Mouse (Mus musculus) embryonic facial prominence, embryonic 10.5 days (tissue): ENCODE measurements at regions not wholly inside any gene's neighbourhood (a gene's known extent, or its start where the extent isn't known, plus 50 kb on each side); places are given as distances from the start of the nearest gene placed in this dataset.

Experiments used
- DNase-seq: peaks from one replicate; pipeline ENCODE4 v3.0.0-alpha.2; 2017; ENCODE audit warnings: low spot score
- H3K27ac ChIP-seq: fragments of 300-500 bp; sonication (generic); replicated peaks from 2 replicates; pipeline ENCODE4 v1.5.1; 2016; ENCODE audit warnings: mild to moderate bottlenecking
- H3K27me3 ChIP-seq: fragments of 300-500 bp; sonication (generic); replicated peaks from 2 replicates; pipeline ENCODE4 v1.6.1; 2016; ENCODE audit warnings: low read depth, mild to moderate bottlenecking; ENCODE audit not compliant: poor library complexity, severe bottlenecking
- H3K36me3 ChIP-seq: fragments of 300-500 bp; sonication (generic); replicated peaks from 2 replicates; pipeline ENCODE4 v1.6.1; 2016; ENCODE audit warnings: mild to moderate bottlenecking, moderate library complexity
- H3K4me1 ChIP-seq: fragments of 300-500 bp; sonication (generic); 2 replicates; pipeline ENCODE4 v1.6.1; 2016
- H3K4me3 ChIP-seq: fragments of 300-500 bp; sonication (generic); 2 replicates; pipeline ENCODE4 v1.5.1; 2016; ENCODE audit warnings: mild to moderate bottlenecking, moderate library complexity
- H3K9me3 ChIP-seq: fragments of 300-500 bp; sonication (generic); 2 replicates; pipeline ENCODE4 v1.6.1; 2016; ENCODE audit warnings: mild to moderate bottlenecking
- WGBS: fragments of 180-500 bp; shearing (Covaris S2); methylation state at CpG from one replicate; pipeline ENCODE4 v1.1.7; 2016; 5-methylcytosine and 5-hydroxymethylcytosine counted together

DNA sequence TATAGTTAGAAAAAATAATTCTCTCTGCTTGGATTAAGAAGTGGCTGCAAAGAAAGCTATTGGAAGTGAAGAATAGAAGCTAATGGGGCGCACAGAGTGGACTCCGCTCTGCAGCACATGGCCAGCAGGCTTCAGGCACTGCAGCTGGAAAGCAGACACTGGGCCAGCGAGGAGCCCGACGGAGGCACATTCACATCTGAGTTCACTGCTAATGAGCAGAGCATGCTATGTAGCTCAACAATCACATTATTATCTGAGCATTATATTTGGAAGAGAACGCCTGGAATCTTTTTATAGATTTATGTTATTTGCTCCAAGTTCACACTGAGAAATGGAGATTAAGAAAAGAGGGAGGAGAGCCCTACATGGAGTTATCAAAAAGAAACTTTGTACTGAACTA, 752.8 kb downstream of the Adgrl2 start:
- H3K27me3 ChIP-seq, result no peaks in the 10 kb centered on the region
- WGBS, result 83% methylated on average over 6 of the region's 6 CpGs
- H3K4me1 ChIP-seq, result no peaks in the 10 kb centered on the region
- no peaks in the 10 kb centered on the region for H3K9me3 ChIP-seq
- H3K27ac ChIP-seq, result no peak overlapping the region
- H3K36me3 ChIP-seq, result no peaks in the 10 kb centered on the region
- H3K4me3 ChIP-seq, result no peak overlapping the region
- DNase-seq, result no peak

DNA sequence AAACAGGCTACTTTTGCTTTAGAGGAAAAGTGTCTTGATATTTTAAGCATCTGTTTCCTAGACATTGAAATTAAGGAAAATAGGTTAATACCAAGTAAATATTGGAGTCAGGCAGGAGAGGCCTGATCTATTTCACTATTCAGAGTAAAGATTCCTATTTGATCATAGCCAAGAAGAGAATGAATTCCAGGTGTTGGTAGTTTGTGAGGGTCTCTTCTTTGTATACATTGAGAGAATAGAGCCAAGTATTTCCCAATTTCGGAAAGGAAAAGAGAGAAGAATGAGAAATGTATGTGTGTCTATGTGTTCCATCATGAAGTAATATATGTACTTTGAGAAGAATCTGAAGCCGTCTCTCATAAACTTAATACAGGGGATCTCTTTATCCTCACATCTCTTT, 756.7 kb downstream of the Adgrl2 start:
- H3K4me3 ChIP-seq, result no peak overlapping the region
- DNase-seq, result no peak
- H3K27ac ChIP-seq, result no peak overlapping the region
- peaks cover 1% of the 10 kb centered on the region; the same call in 1 of the 2 replicates for H3K4me1 ChIP-seq
- no peaks in the 10 kb centered on the region for H3K9me3 ChIP-seq
- WGBS, result 89% methylated on average over 2 of the region's 2 CpGs
- H3K27me3 ChIP-seq, result no peaks in the 10 kb centered on the region
- H3K36me3 ChIP-seq, result no peaks in the 10 kb centered on the region

DNA sequence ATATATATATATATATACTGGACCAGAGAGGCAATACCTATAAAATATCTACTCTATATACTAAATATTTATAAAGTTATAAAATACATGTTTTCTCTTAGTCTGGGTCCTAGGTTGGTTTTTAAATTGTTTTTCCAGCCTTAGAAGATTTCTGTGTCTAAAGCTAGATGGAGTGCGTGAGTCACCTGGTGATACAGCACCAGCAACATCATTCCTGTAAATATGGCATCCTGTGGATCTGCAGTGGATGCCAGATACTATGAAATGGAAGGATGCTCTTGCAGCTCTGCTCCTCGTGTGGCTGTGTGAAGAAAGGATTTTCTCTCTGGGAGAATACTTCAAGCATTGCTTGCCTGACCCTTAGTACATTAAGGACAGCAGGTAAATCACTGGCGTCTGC, 761.2 kb downstream of the Adgrl2 start:
- no peaks in the 10 kb centered on the region for H3K36me3 ChIP-seq
- H3K27me3 ChIP-seq, result no peaks in the 10 kb centered on the region
- 77% methylated on average over 3 of the region's 3 CpGs for WGBS
- DNase-seq, result no peak
- H3K27ac ChIP-seq, result no peak overlapping the region
- H3K9me3 ChIP-seq, result no peaks in the 10 kb centered on the region
- H3K4me3 ChIP-seq, result no peak overlapping the region
- peaks cover 10% of the 10 kb centered on the region for H3K4me1 ChIP-seq

DNA sequence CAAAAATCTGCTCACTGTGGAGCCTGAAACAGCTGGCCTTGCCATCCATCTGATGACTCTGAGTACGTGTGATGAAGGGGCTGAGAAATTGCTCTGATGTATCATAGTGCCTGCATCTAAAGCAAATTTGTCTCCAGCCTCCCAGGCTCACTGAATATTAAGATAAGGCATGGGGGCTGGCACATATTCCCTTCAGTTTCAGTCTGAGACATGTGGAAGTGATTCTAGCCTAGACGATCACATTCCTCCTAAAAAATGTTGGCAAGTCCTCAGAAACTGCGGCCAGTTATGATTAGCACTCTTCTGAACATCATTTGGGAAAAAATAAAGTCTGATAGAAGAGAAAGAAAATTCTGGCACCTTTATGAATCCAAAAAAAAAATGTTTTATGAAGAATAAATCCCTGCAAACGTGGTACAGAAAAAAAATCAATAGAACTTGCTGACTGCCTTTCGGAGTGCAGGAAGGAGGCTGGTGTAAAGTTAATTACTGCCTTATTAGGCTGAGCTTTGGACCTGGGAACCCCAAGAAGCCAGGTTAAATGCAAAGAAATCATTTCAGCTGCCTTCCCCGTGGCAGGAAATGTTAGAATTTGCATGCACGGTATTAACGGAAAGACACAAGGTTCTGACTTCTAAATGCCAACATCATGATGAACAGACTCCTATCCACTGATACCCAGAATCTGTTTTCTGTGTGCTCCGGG, 762.2 kb downstream of the Adgrl2 start:
- 0 out of 2 replicates have a peak overlapping the region, but pooled peaks have one; percentile 8 for H3K27ac ChIP-seq
- no peaks in the 10 kb centered on the region for H3K27me3 ChIP-seq

DNA sequence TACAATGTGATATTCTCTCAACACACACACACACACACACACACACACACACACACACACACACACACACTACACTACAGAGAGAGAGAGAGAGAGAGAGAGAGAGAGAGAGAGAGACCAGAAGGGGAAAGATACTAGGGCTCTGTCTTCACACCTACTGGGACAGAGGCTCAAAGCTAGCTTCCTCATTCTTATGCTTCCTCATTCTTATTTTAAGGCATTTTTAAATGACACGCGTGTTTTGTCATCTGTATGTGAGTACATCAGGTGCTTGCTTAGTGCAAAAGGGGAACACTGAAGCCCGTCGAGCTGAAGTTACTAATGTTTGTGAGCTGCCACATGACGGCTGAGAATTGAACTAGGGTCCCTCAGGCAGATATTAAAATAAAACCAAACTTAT, 769.5 kb downstream of the Adgrl2 start:
- WGBS, result 96% methylated on average over 5 of the region's 5 CpGs
- no peaks in the 10 kb centered on the region for H3K4me1 ChIP-seq

More for the DNA sequence above, 762.2 kb downstream of the Adgrl2 start:
- H3K4me1 ChIP-seq, result peaks cover 10% of the 10 kb centered on the region
- DNase-seq, result no peak
- no peak overlapping the region for H3K4me3 ChIP-seq
- H3K36me3 ChIP-seq, result no peaks in the 10 kb centered on the region
- 50% methylated on average over 9 of the region's 9 CpGs for WGBS
- H3K9me3 ChIP-seq, result no peaks in the 10 kb centered on the region

DNA sequence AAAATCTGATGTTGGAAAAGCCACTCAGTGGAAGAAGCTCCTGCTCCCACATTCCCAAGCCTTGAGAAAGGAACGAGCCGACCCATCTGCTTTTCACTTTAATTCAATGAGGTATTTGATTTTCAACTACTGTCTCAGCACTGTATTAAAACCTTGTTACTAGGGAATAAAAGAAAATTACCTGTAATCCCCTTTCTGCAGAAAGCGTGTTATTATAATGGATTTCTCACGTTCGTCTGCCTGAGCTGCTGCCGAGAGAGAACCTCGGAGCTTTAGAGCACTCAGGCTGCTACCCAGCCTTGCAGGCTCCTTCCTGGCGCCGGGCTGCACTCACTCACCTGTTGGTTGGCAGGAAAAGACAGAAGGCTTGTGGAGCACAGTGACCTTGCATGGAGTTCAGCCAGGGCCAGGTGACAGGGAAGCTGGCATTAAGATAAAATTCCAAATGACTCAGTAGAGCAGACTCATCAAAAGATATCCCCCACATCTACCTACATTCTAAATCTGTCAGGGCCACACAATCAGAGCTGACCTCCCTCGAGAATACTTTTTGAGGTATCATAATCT, 770.2 kb downstream of the Adgrl2 start:
- Histone ChIP-seq H3K36me3 (no peaks in the 10 kb centered on the region), H3K9me3 (no peaks in the 10 kb centered on the region), H3K27ac (no peak overlapping the region), H3K4me3 (no peak overlapping the region), H3K4me1 (no peaks in the 10 kb centered on the region), H3K27me3 (no peaks in the 10 kb centered on the region)
- 76% methylated on average over 10 of the region's 10 CpGs for WGBS
- DNase-seq, result no peak

More for the DNA sequence above, 769.5 kb downstream of the Adgrl2 start:
- H3K27me3 ChIP-seq, result no peaks in the 10 kb centered on the region
- H3K27ac ChIP-seq, result no peak overlapping the region
- no peaks in the 10 kb centered on the region for H3K9me3 ChIP-seq
- no peak overlapping the region for H3K4me3 ChIP-seq
- no peak for DNase-seq
- no peaks in the 10 kb centered on the region for H3K36me3 ChIP-seq

DNA sequence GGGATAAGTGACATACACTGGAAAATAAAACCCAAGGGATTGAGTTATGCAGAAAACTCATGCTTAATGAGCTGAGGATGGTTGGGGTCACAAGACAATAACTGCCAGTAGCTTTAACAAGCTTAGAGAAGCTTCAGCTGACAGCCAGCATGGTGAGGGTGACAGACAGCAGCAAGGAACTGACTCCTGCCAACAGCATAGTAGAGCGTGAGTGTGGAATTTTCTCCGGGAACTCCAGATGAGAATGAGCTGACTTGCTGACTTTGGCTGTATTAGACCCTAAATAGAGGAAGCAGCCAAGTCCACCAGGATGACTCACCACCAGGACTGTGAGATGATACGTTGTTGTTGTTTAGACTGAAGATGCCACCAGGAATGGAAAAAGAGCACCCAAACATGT, 788.2 kb downstream of the Adgrl2 start:
- Histone ChIP-seq H3K4me3 (no peak overlapping the region), H3K27me3 (no peaks in the 10 kb centered on the region), H3K4me1 (no peaks in the 10 kb centered on the region), H3K9me3 (no peaks in the 10 kb centered on the region), H3K36me3 (no peaks in the 10 kb centered on the region), H3K27ac (no peak overlapping the region)
- 89% methylated on average over 3 of the region's 3 CpGs for WGBS
- no peak for DNase-seq

DNA sequence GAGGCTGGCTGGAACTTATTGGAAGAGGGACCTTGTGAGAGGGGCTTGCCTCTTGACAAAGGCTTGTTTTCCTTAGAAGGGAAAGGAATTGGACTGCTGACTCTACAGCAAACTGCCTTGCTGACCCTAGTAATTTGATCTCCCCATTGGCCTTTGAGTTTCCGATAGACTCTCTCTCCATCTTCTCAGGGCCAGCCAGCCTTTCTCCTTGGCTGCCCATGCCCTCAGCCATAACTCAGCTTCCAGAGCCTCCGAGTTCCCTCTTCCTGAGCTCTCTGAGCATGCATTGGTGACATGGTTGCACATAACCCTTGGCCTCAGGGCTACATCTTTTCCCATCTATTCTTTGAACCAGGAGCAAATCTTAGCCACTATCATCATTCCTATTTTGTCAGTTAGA, 803.7 kb downstream of the Adgrl2 start:
- H3K27me3 ChIP-seq, result no peaks in the 10 kb centered on the region
- H3K4me3 ChIP-seq, result no peak overlapping the region
- H3K27ac ChIP-seq, result no peak overlapping the region
- no peaks in the 10 kb centered on the region for H3K9me3 ChIP-seq
- DNase-seq, result no peak
- whole genome bisulfite sequencing, result 39% methylated on average over 2 of the region's 2 CpGs
- H3K36me3 ChIP-seq, result no peaks in the 10 kb centered on the region
- peaks cover 17% of the 10 kb centered on the region for H3K4me1 ChIP-seq

DNA sequence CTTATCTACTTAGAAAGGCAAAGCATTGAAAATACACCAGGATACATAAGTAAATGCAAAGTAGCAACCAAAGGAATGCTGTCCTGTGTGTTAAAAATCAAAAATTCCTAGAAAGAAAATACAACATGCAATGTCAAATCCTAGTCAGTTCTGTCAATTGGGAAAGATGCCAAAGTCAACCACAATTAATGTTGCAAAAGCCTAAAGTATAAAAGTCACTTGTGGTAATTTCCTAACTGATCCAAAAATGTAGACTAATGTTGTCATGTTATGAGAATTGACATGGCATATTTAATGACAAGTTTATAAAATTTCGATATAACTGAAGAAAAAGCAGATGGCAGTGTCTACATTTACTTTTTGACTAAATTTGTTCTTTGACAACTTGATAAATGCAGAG, 822.8 kb downstream of the Adgrl2 start:
- H3K4me1 ChIP-seq, result no peaks in the 10 kb centered on the region
- no peak for DNase-seq
- no peak overlapping the region for H3K27ac ChIP-seq
- H3K9me3 ChIP-seq, result 0 out of 2 replicates have a peak, but pooled peaks cover 5% of the 10 kb centered on the region
- no peaks in the 10 kb centered on the region for H3K27me3 ChIP-seq
- 77% methylated on average over 1 of the region's 1 CpGs for WGBS
- H3K36me3 ChIP-seq, result no peaks in the 10 kb centered on the region
- no peak overlapping the region for H3K4me3 ChIP-seq

DNA sequence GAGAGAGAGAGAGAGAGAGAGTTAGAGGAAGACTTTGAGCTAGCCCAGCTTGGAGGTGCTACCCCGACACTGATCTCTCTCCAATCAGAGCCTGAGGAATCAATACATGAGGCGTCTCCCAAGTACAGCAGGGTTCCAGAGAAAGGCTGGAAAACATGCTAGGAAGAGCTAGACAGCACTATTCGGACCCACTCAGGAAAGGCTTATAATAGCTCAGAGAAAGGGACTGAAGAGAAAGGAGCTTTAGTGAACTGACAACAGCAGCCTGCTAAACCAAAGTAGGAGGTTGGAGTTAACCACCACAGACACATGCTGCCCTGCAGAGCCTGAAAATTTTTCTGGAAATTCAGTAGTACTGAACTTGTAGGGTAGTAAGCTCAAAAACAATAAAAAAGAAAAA, 831.3 kb downstream of the Adgrl2 start:
- 59% methylated on average over 3 of the region's 3 CpGs for WGBS
- Histone ChIP-seq H3K4me3 (no peak overlapping the region), H3K9me3 (no peaks in the 10 kb centered on the region), H3K36me3 (no peaks in the 10 kb centered on the region), H3K27ac (no peak overlapping the region), H3K27me3 (no peaks in the 10 kb centered on the region), H3K4me1 (no peaks in the 10 kb centered on the region)
- no peak for DNase-seq

DNA sequence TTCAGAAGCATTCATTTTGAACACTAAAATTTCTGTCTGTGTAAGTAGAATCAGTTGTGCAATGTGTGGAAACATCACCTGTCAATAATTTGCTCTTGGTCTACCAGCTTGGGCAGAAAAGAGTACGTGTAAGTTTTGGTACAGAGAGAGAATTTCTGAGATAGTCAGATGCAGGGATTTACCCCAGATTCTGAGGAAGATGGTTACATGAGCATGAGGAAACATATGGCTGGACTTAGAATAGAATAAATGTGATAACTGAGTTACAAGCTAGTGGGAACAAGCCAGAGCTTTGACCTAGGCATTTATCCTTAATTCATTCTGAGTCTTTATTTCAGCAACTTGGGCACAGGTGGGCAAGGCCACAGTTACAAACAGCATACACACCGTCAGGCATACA, 831.8 kb downstream of the Adgrl2 start:
- Histone ChIP-seq H3K9me3 (no peaks in the 10 kb centered on the region), H3K36me3 (no peaks in the 10 kb centered on the region), H3K27me3 (no peaks in the 10 kb centered on the region), H3K27ac (no peak overlapping the region), H3K4me1 (no peaks in the 10 kb centered on the region), H3K4me3 (no peak overlapping the region)
- 82% methylated on average over 2 of the region's 2 CpGs for WGBS
- no peak for DNase-seq

DNA sequence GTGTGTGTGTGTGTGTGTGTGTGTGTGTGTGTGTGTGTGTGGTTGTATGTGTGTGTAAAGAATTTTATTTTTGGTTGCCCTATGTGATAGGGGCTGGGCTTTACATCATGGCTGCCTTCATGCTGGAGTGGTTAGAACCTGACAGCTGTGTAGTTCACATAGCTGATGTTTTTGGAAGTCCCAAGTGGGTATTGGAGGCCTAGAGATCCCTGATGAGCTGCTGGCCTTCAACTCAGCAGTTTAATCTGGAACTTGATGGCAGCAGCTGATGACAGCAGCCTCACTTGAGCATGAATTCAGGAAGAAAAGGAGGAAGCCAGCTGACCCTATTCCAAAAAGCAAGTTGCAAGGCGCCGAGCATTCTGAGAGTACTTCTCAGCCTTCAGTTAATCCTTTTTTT, 846.6 kb downstream of the Adgrl2 start:
- Histone ChIP-seq H3K27ac (no peak overlapping the region), H3K27me3 (no peaks in the 10 kb centered on the region), H3K4me1 (no peaks in the 10 kb centered on the region), H3K9me3 (no peaks in the 10 kb centered on the region), H3K4me3 (no peak overlapping the region), H3K36me3 (no peaks in the 10 kb centered on the region)
- 89% methylated on average over 2 of the region's 2 CpGs for WGBS
- DNase-seq, result no peak

DNA sequence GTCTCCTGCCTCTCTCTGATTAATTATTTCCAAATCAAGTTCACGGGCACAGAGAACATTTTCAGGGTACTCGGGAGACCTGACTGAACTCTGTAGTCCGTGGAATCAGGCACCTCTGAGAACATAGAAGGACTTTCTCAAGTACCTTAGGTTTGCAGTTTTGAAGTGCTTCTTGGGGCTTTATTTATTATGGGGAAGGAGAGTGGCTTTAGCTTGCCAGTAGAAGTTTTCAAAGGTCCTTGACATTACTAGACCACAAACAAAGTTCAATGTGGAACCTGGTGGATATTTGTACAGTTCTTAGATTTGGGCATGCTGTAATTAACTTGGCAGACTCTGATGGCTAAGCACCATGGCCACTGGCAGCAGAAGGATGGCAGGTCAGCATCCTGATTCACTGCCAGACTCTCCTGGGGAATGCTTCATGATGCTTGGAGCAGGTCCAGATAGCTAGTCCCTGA, 853.5 kb downstream of the Adgrl2 start:
- H3K4me1 ChIP-seq, result no peaks in the 10 kb centered on the region
- WGBS, result 88% methylated on average over 3 of the region's 3 CpGs
- no peaks in the 10 kb centered on the region for H3K9me3 ChIP-seq
- no peak for DNase-seq
- no peaks in the 10 kb centered on the region for H3K27me3 ChIP-seq
- H3K36me3 ChIP-seq, result no peaks in the 10 kb centered on the region
- no peak overlapping the region for H3K4me3 ChIP-seq
- no peak overlapping the region for H3K27ac ChIP-seq
